Mouse (Mus musculus) cerebellum, postnatal 36 days (tissue): ENCODE measurements at regions not wholly inside any gene's neighbourhood (a gene's known extent, or its start where the extent isn't known, plus 50 kb on each side); places are given as distances from the start of the nearest gene placed in this dataset.

Source experiments
- DNase-seq, 2 experiments: peaks; one replicate each; pipeline ENCODE4 v3.0.0; 2021 to 2022; ENCODE audit warnings: mixed read lengths in 2 of 2

DNA sequence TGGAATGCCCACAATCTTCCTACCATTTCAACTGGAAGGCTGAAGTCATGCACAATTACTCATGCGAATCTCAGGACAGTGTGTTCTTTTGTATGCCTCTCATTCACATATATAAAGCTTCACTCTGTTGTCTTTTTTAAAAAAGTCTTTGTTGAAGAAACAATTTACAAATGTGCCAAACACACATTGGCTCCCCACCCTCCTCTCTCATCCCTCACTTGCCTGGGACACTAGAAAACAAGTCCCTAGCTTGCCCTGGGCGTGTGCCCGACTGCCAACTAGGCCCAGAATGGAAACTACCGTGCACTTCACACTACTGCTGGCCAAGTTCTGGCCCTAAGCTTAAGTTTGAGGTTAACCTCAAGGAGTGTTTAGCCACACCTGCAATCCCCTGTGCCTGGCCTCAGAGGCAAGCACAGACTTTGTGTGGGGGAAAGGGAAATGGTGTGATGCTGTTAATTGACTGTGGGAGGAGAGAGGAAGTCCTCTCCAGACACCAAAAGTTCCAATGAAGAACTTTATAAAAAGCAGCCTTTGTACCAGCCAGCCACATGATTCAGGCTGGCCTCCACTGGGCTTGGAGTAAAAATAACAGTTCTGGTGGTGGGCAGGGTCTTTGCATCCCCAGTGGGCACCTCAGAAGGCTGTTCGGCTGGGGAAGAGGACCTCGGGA, 70.2 kb upstream of the Picalm start:
- DNase-seq: no peak

DNA sequence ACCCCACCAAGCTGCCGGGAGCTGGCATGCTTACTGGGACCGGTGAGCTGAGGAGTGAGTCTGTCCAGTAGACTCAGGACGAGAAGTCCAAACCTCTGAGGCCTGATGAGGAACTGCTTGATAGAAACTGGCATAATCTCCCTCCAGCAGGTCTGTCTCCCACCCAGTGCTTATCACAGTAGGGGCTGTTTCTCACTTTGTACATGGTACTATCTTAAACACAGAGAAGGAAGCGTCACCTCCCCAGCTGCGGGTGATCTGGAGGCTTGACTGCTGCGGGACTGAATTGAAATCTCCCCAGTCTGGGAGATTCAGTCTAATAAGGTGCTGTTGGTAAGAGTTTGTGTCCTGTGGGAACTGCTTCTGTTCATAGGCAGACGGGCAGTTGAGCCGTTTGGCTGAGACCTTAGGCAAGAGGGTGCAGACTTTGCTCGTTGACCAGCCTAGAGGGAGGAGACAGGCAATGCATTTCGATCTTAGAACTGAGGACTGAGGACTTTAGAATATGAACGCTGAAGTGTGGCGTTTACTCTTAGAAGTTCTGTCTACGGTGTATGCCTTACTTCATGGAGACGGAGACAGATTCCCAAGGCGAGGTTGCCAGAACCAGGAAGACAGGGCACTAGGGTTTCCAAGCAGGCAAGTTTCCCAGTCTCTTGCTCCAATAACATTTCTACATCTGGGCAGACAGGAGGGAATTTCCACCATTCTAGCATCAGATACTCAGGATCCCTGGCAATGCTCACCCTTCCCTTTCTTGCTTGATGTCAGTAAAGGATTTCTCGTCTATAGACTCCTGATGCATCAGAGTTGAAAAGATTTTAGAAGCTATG, 69.5 kb upstream of the Picalm start:
- DNase-seq: no peak

GRCm38 (mm10) chr7:90061701-90062100, 68.3 kb upstream of the Picalm start:
- no peak for DNase-seq

GRCm38 (mm10) chr7:90062874-90063273, 67.1 kb upstream of the Picalm start:
- DNase-seq: no peak

DNA sequence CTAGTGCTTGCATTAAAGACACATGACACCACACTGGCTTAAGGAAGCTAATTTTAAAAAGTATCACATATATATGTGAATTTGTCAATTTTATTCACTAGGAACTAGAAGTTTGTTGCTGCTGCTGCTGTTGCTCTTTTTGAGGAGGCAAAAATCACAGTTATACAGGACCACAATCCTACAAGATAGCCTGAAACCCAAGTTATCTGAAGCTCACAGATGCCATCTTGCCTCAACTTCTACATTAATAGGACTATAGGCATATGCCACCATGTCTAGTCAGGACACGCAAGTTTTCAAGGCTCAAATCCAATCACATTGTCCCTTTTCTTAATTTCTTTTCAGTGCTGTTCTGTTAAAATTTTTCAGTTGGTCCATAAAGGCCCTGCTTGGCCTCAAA, 65.8 kb upstream of the Picalm start:
- no peak for DNase-seq

DNA sequence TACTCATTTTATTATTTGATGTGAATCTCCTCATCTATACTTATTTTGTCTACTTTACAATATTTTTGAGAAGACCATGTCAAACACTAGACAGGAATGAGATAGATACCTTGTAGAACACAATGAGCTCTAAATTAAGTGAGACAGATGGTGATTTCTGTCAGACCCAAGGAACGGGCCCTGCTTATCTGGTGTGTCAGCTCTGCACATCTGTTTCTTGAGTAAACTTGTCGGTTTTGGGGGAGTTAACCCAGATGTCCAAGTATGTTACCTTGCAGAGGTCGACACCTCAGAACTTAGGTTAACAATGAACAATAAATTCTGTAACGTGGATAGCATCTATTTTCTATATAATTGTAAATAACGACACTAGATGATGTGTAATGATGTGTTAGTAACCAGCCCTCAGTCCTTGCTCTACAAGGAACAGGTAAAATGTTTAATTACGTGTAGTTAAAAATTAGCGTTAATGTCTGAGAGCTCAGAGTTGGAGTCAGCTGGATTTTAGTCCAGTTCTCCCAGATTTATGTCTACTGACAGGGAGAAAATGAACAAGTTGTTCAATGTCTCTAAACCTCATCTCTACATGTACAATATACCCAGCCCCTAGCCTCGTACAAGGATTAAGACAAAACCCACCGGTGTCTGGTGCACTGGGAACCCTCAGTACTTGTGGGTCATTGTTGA, 64.6 kb upstream of the Picalm start:
- no peak for DNase-seq

DNA sequence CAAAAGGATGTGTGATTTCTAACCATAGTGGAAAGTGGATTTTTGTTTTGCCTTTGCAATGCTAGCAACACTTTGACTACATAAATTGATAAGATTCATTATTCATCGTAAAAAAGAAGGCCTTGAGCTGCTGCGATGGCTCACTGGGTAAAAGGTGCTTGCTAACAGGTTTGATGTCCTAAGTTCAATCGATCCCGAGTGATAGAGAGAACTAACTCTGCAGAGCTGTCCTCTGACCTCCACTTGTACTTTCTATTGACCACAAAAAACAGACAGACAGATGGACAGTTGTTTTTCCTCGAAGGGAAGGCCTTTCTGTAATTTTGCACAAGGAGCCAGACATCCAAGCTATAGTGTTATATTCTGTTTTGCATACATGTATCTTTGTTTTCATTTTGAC, 63.7 kb upstream of the Picalm start:
- DNase-seq: no peak

- DNase-seq: no peak
Measured at GRCm38 (mm10) chr7:90067961-90068665, 61.9 kb upstream of the Picalm start.

DNA sequence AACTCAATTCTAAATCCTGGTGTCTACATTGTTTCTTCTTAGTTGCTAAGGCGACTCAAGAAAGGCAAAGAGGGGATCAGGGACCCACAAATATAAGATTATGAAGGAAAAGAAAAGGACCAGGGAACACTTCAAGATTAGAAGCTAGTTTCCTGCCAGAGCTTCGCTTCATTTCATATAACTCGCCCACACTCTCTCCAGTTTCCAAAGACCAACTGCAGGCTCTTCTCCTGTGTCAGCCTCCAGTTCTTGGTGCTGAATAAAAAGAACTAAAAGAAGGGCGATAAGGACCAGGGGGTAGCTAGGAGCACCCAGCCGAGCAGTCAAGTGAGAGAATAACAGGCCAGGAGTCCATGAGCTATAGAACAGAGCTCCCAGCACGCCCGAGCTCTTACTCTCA, 59.7 kb upstream of the Picalm start:
- no peak for DNase-seq

DNA sequence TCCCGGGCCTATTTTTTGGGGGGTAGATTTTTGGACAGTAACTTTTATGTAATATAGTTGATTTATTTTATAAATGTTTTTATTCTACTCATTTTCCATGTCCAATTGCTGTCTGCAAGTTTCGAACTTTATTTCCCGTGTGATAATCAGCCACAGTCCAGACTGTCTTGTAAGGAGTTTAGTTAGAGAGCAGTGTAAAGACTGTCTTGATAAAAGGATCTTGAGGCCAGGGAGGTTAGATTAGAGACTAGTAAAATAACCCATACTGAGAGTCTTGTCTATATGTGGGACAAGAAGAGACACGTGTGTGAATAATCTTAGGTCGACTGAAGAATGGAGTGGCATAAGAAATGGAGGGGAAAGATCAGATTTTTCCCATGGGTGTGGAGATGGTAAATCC, 56.1 kb upstream of the Picalm start:
- no peak for DNase-seq

- DNase-seq: no peak
Measured at GRCm38 (mm10) chr7:90074592-90074991, 55.4 kb upstream of the Picalm start.

DNA sequence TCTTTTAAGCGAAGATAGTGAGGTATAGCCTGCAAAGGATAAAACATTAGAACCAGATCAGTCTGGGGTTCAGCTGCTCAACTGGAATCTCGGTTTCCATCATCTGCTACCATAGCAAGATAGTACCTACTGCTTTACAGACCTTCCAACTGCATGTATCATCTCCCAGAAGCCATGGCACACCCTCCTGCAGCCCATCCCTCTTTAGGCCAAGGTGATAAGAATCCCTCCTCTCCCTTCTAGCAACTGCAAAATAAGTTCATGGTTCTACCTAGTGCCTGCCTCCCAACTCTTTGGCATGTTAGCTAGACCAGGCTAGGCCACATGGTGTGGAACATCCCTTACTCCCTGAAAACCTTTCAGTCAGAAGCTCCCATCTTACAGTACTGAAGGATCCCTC, 52.4 kb upstream of the Picalm start:
- DNase-seq: no peak

- no peak for DNase-seq
Measured at GRCm38 (mm10) chr7:90080083-90080772, 49.8 kb upstream of the Picalm start.
